Mouse (Mus musculus): ENCODE results near the gene Gm13691. TPM values are rescaled to one million over a fixed set of nuclear protein-coding genes. Genes with fewer than 3 reads are reported as not detected.
"Not testable (repeated sequence)": the region's sequence is repeated elsewhere in the genome, so short reads cannot be mapped to it uniquely, and the experiment has no call there.

Gene Gm13691
- total RNA-seq (2021), result 1 to 10 TPM in 1 of 2 experiments, under 1 TPM in 1; 0.96 to 1.2 TPM
- long read RNA-seq, experiment 1, partial matches to known transcripts, result 0 of 1 reads
- long read RNA-seq, experiment 1, other reads (novel, unspliced or antisense), result 0 of 1 reads
- long read RNA-seq, experiment 2, result 0 reads

GRCm38 (mm10) chr2:83990253-83990652 lies at the start of gene Gm13691:
Gm13691 (plus strand) TSS chr2:83990553.
- DNase-seq, result not testable (repeated sequence)

- peak; percentile 36 for DNase-seq
These were observed 49.4 kb upstream of the Gm13691 start, which contains the start of gene Zswim2 for GRCm38 (mm10) chr2:83940931-83941361. Zswim2 (minus strand) TSS chr2:83941228.

GRCm38 (mm10) chr2:83941378-83941777 lies 49.0 kb upstream of the Gm13691 start:
- no peak for DNase-seq

GRCm38 (mm10) chr2:83941792-83942191 lies 48.6 kb upstream of the Gm13691 start:
- no peak for DNase-seq

- not testable (repeated sequence) for DNase-seq
These were observed 35.0 kb upstream of the Gm13691 start, which contains the start of gene Gm13698 for GRCm38 (mm10) chr2:83955393-83955792. Gm13698 (plus strand) TSS chr2:83955693.

GRCm38 (mm10) chr2:83961203-83961602 lies 29.1 kb upstream of the Gm13691 start, which contains the start of gene Gm13693:
Gm13693 (plus strand) TSS chr2:83961503.
- not testable (repeated sequence) for DNase-seq

GRCm38 (mm10) chr2:83967013-83967412 lies 23.3 kb upstream of the Gm13691 start, which contains the start of gene Gm13695:
Gm13695 (plus strand) TSS chr2:83967313.
- not testable (repeated sequence) for DNase-seq

GRCm38 (mm10) chr2:83972823-83973222 lies 17.5 kb upstream of the Gm13691 start, which contains the start of gene Gm13696:
Gm13696 (plus strand) TSS chr2:83973123.
- DNase-seq, result not testable (repeated sequence)

GRCm38 (mm10) chr2:83978633-83979032 lies 11.7 kb upstream of the Gm13691 start, which contains the start of gene Gm13694:
Gm13694 (plus strand) TSS chr2:83978933.
- not testable (repeated sequence) for DNase-seq

- DNase-seq, result not testable (repeated sequence)
These were observed 5.9 kb upstream of the Gm13691 start, which contains the start of gene Gm13697 for GRCm38 (mm10) chr2:83984443-83984842. Gm13697 (plus strand) TSS chr2:83984743.

- DNase-seq, result not testable (repeated sequence)
These were observed 3.4 kb downstream of the Gm13691 start for GRCm38 (mm10) chr2:83993639-83994255.

- not testable (repeated sequence) for DNase-seq
These were observed 4.2 kb downstream of the Gm13691 start for GRCm38 (mm10) chr2:83994526-83994925.

GRCm38 (mm10) chr2:84008913-84009312 lies 18.6 kb downstream of the Gm13691 start:
- DNase-seq, result no peak

GRCm38 (mm10) chr2:84009818-84010217 lies 19.5 kb downstream of the Gm13691 start:
- DNase-seq, result no peak

GRCm38 (mm10) chr2:84014572-84014971 lies 24.2 kb downstream of the Gm13691 start:
- DNase-seq, result no peak

- DNase-seq, result not testable (repeated sequence)
These were observed 25.9 kb downstream of the Gm13691 start for GRCm38 (mm10) chr2:84016291-84016690.

- no peak for DNase-seq
These were observed 28.0 kb downstream of the Gm13691 start for GRCm38 (mm10) chr2:84018330-84018729.

- DNase-seq, result no peak
These were observed 29.4 kb downstream of the Gm13691 start for GRCm38 (mm10) chr2:84019519-84020305.

- DNase-seq, result no peak
These were observed 31.6 kb downstream of the Gm13691 start for GRCm38 (mm10) chr2:84021930-84022329.

- no peak for DNase-seq
These were observed 32.6 kb downstream of the Gm13691 start for GRCm38 (mm10) chr2:84022905-84023304.

GRCm38 (mm10) chr2:84023319-84023718 lies 33.0 kb downstream of the Gm13691 start:
- DNase-seq, result no peak

- no peak for DNase-seq
These were observed 34.9 kb downstream of the Gm13691 start for GRCm38 (mm10) chr2:84025217-84025616.

Data from gastrocnemius, postnatal 10 days (tissue).